Comparison of ENCODE assay signal across 9 mouse cellular contexts in genomic region chr5:132229644-132230357, GRCm38 (mm10).
DNase-seq lines count a peak whose midpoint lies in the region; ATAC-seq lines count a peak whose summit lies in the region.
"Had no signal": no experiment of that assay in that cellular context is flagged by ENCODE, and none has a peak within 500 bp of the region (broad histone marks: within the 10 kb centered on the region; RNA-seq: fewer than 3 reads in every experiment).

No protein-coding gene starts in this region.

- 27% methylated on average over 8 of the region's 8 CpGs for WGBS in intestine, embryonic 16.5 days
- 32% methylated on average over 8 of the region's 8 CpGs for WGBS in midbrain, embryonic 11.5 days
- WGBS in stomach, embryonic 15.5 days = 25% methylated on average over 8 of the region's 8 CpGs

- intact Hi-C loops in gastrocnemius, postnatal 36 days (cut with DNase I) = loop anchor here (2.0 to 5.0 kb wide), 2 partner anchors 698 to 1355 kb away; no protein-coding TSS in a partner anchor

- no peak overlapping the region for H3K4me2 ChIP-seq in intestine, embryonic 16.5 days (ENCODE audit: low read depth, low read length)
- no peak overlapping the region for H3K4me2 ChIP-seq in midbrain, embryonic 11.5 days
- no peak overlapping the region for H3K4me2 ChIP-seq in stomach, embryonic 15.5 days

- H3K27ac ChIP-seq in intestine, embryonic 16.5 days (ENCODE audit: low read length) = no peak overlapping the region
- H3K27ac ChIP-seq in midbrain, embryonic 11.5 days (ENCODE audit: low read depth, low read length) = no peak overlapping the region; the same call in 1 of the 2 replicates
- H3K27ac ChIP-seq in stomach, embryonic 15.5 days = no peak overlapping the region; the same call in 1 of the 2 replicates
- H3K27ac ChIP-seq: liver, embryonic 14.5 days had no signal

- H3K9me3 ChIP-seq in intestine, embryonic 16.5 days (ENCODE audit: control insufficient read depth, low read length) = no peaks in the 10 kb centered on the region
- no peaks in the 10 kb centered on the region for H3K9me3 ChIP-seq in midbrain, embryonic 11.5 days (ENCODE audit: control insufficient read depth, low read length)
- no peaks in the 10 kb centered on the region for H3K9me3 ChIP-seq in stomach, embryonic 15.5 days

- H3K9ac ChIP-seq in intestine, embryonic 16.5 days (ENCODE audit: low read depth, low read length) = no peak overlapping the region
- no peak overlapping the region for H3K9ac ChIP-seq in midbrain, embryonic 11.5 days (ENCODE audit: low read length)
- H3K9ac ChIP-seq in stomach, embryonic 15.5 days = no peak overlapping the region
- H3K9ac ChIP-seq: liver, embryonic 14.5 days had no signal

- DNase-seq in adrenal gland, postnatal 14 days = peak; percentile 48
- peak; percentile 58 for DNase-seq in embryo, embryonic 11 days
- DNase-seq in gastrocnemius, postnatal 36 days = peak; percentile 15 to 36
- DNase-seq in left cerebral cortex, adult 8-10 months (ENCODE audit: low spot score in 2 of 2) = peak; percentile 33 to 75
- peak; percentile 88 for DNase-seq in midbrain, embryonic 11.5 days (ENCODE audit: low spot score, missing footprints)
- DNase-seq in B cell, adult 2 months = no peak

- no peaks in the 10 kb centered on the region for H3K36me3 ChIP-seq in intestine, embryonic 16.5 days (ENCODE audit: control insufficient read depth, insufficient read depth, low read length)
- no peaks in the 10 kb centered on the region for H3K36me3 ChIP-seq in midbrain, embryonic 11.5 days (ENCODE audit: control insufficient read depth, insufficient read depth, low read length)
- no peaks in the 10 kb centered on the region for H3K36me3 ChIP-seq in stomach, embryonic 15.5 days

- no peaks in the 10 kb centered on the region for H3K27me3 ChIP-seq in intestine, embryonic 16.5 days (replicated peaks; ENCODE audit: control insufficient read depth, insufficient read depth, low read length)
- no peaks in the 10 kb centered on the region for H3K27me3 ChIP-seq in midbrain, embryonic 11.5 days (ENCODE audit: control insufficient read depth, insufficient read depth, low read length)
- no peaks in the 10 kb centered on the region for H3K27me3 ChIP-seq in stomach, embryonic 15.5 days (replicated peaks)

- H3K4me3 ChIP-seq in intestine, embryonic 16.5 days (ENCODE audit: low read length) = no peak overlapping the region
- no peak overlapping the region for H3K4me3 ChIP-seq in midbrain, embryonic 11.5 days (ENCODE audit: low read depth, low read length)
- H3K4me3 ChIP-seq in stomach, embryonic 15.5 days (replicated peaks) = no peak overlapping the region

- H3K4me1 ChIP-seq in intestine, embryonic 16.5 days (ENCODE audit: control insufficient read depth, insufficient read depth, low read length) = peaks cover 17% of the 10 kb centered on the region
- H3K4me1 ChIP-seq in midbrain, embryonic 11.5 days (ENCODE audit: control insufficient read depth, insufficient read depth, low read length) = peaks cover 15% of the 10 kb centered on the region
- peaks cover 14% of the 10 kb centered on the region for H3K4me1 ChIP-seq in stomach, embryonic 15.5 days

- peak; percentile 66 for ATAC-seq in intestine, embryonic 16.5 days
- peak; percentile 87 for ATAC-seq in midbrain, embryonic 11.5 days (ENCODE audit: low FRiP score)
- peak; percentile 60; the same call in 1 of the 2 replicates for ATAC-seq in stomach, embryonic 15.5 days (ENCODE audit: insufficient read depth, low FRiP score, low read depth)

Comparison
In these comparisons a context has a peak if more than half of its experiments do, and no peak if none do; other contexts are left out.
1. DNase-seq: peak in adrenal gland, postnatal 14 days (single experiment), embryo, embryonic 11 days (single experiment), gastrocnemius, postnatal 36 days (2 of 2), left cerebral cortex, adult 8-10 months (2 of 2) and midbrain, embryonic 11.5 days (single experiment); none in B cell, adult 2 months (0 of 2).
2. Peak in every context shown above with its lines, with median percentiles within 50 percentile points of each other: ATAC-seq.